ENCODE assay signal across 17 mouse cellular contexts in the genomic region with DNA sequence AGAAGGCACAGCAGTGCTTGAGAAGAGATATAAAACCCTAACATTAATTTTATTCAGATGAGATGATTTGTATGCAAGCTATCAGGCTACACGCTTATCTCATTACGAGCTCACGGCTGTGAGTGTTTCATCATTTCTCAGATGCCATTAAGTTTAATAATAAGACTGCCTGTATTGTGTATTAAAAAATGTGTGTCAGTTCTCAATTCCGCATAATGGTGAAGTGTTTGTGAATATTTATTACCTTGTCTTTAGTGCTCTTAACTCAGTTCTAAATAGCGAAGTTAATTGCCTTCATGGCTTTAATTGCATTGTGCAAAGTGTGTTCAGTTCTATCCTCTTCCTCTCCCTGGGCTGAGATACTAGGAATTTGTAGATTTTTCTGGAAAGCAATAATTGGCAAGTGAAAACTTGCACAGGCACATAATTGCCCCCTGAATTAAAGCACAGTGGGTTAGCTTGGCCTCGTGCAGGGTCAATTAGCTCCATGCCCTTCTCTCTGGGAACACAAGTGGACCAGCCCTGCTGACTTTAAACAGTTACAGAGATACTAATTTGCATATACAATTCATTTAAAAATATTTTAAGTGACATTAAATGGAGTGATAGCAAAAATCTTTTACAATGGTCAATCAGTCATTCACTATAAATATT.
DNase-seq lines count a peak whose midpoint lies in the region; ATAC-seq and TF ChIP-seq lines count a peak whose summit lies in the region.
"Had no signal": no experiment of that assay in that cellular context is flagged by ENCODE, and none has a peak within 500 bp of the region (broad histone marks: within the 10 kb centered on the region; RNA-seq: fewer than 3 reads in every experiment).

No protein-coding gene starts in this region.

- WGBS in forebrain, embryonic 14.5 days: 11% methylated on average over 6 of the region's 6 CpGs
- WGBS in hindbrain, embryonic 15.5 days: 31% methylated on average over 6 of the region's 6 CpGs
- 45% methylated on average over 6 of the region's 6 CpGs for WGBS in neural tube, embryonic 12.5 days
- WGBS in liver, postnatal 0 days (ENCODE audit: insufficient replicate concordance): 79% methylated on average over 6 of the region's 6 CpGs

- no peak for TF ChIP-seq EP300 in liver, postnatal 0 days (IDR thresholded peaks at IDR 0.05; ENCODE audit: low read depth)

- no peaks in the 10 kb centered on the region for H3K4me1 ChIP-seq in forebrain, embryonic 14.5 days (ENCODE audit: control insufficient read depth, insufficient read depth, low read length)
- no peaks in the 10 kb centered on the region for H3K4me1 ChIP-seq in hindbrain, embryonic 15.5 days (replicated peaks)
- H3K4me1 ChIP-seq in neural tube, embryonic 12.5 days: no peaks in the 10 kb centered on the region
- no peaks in the 10 kb centered on the region for H3K4me1 ChIP-seq in liver, postnatal 0 days (ENCODE audit: insufficient read depth)
- H3K4me1 ChIP-seq: embryonic facial prominence, embryonic 15.5 days; limb, embryonic 15.5 days had no signal

- H3K4me2 ChIP-seq in forebrain, embryonic 14.5 days (ENCODE audit: low read length): no peak overlapping the region
- no peak overlapping the region for H3K4me2 ChIP-seq in hindbrain, embryonic 15.5 days
- no peak overlapping the region for H3K4me2 ChIP-seq in neural tube, embryonic 12.5 days (replicated peaks)
- no peak overlapping the region for H3K4me2 ChIP-seq in liver, postnatal 0 days (ENCODE audit: low read depth, low read length)
- H3K4me2 ChIP-seq: embryonic facial prominence, embryonic 15.5 days; limb, embryonic 15.5 days had no signal

- H3K4me3 ChIP-seq in forebrain, embryonic 14.5 days (ENCODE audit: low read depth, low read length): no peak overlapping the region
- H3K4me3 ChIP-seq in hindbrain, embryonic 15.5 days: no peak overlapping the region
- no peak overlapping the region for H3K4me3 ChIP-seq in neural tube, embryonic 12.5 days
- no peak overlapping the region for H3K4me3 ChIP-seq in liver, postnatal 0 days (ENCODE audit: low read depth, low read length)
- H3K4me3 ChIP-seq: embryonic facial prominence, embryonic 15.5 days; limb, embryonic 15.5 days had no signal

- no peaks in the 10 kb centered on the region for H3K27me3 ChIP-seq in forebrain, embryonic 14.5 days (replicated peaks; ENCODE audit: control insufficient read depth, insufficient read depth, low read length)
- no peaks in the 10 kb centered on the region for H3K27me3 ChIP-seq in hindbrain, embryonic 15.5 days
- no peaks in the 10 kb centered on the region for H3K27me3 ChIP-seq in neural tube, embryonic 12.5 days (replicated peaks)
- no peaks in the 10 kb centered on the region for H3K27me3 ChIP-seq in liver, postnatal 0 days (ENCODE audit: insufficient read depth, low read length)
- H3K27me3 ChIP-seq: CH12.LX; embryonic facial prominence, embryonic 15.5 days; limb, embryonic 15.5 days had no signal

- no peaks in the 10 kb centered on the region for H3K36me3 ChIP-seq in forebrain, embryonic 14.5 days (ENCODE audit: control insufficient read depth, insufficient read depth, low read length)
- no peaks in the 10 kb centered on the region for H3K36me3 ChIP-seq in hindbrain, embryonic 15.5 days
- no peaks in the 10 kb centered on the region for H3K36me3 ChIP-seq in neural tube, embryonic 12.5 days
- no peaks in the 10 kb centered on the region for H3K36me3 ChIP-seq in liver, postnatal 0 days (replicated peaks; ENCODE audit: insufficient read depth, low read length)
- H3K36me3 ChIP-seq: embryonic facial prominence, embryonic 15.5 days; limb, embryonic 15.5 days had no signal

- peak; percentile 69 for ATAC-seq in forebrain, embryonic 14.5 days
- ATAC-seq in hindbrain, embryonic 15.5 days (ENCODE audit: low FRiP score, low read depth): peak; percentile 23; the same call in 1 of the 2 replicates
- peak; percentile 83 for ATAC-seq in neural tube, embryonic 12.5 days (ENCODE audit: low FRiP score, low read depth)
- ATAC-seq in liver, postnatal 0 days: no peak
- ATAC-seq: inflammation-experienced regulatory T-cells, adult 6 months had no signal

- no peak overlapping the region for H3K27ac ChIP-seq in forebrain, embryonic 14.5 days (ENCODE audit: low read depth, low read length)
- no peak overlapping the region for H3K27ac ChIP-seq in hindbrain, embryonic 15.5 days (replicated peaks)
- no peak overlapping the region for H3K27ac ChIP-seq in neural tube, embryonic 12.5 days
- no peak overlapping the region for H3K27ac ChIP-seq in liver, postnatal 0 days (ENCODE audit: low read depth)
- H3K27ac ChIP-seq: embryonic facial prominence, embryonic 15.5 days; limb, embryonic 15.5 days had no signal

- TF ChIP-seq CTCF in liver, postnatal 0 days (IDR thresholded peaks at IDR 0.05; ENCODE audit: low read depth): no peak

- DNase-seq in embryo, embryonic 11 days: peak; percentile 18
- DNase-seq in embryo, embryonic 10 days (ENCODE audit: low spot score): no peak
- peak; percentile 54 for DNase-seq in forebrain, embryonic 14.5 days (ENCODE audit: low spot score)
- DNase-seq in liver, postnatal 0 days: no peak
- no peak for DNase-seq in spleen, postnatal 14 days (ENCODE audit: low spot score in 2 of 2)
- DNase-seq in Muller cell, postnatal 12 days (ENCODE audit: inconsistent ontology term): no peak
- DNase-seq: adrenal gland, adult 8-10 months; cerebellum, adult 18-20 months; gastrocnemius, postnatal 14 days; kidney, adult 9 months; thymus, adult 18-20 months had no signal

- no peak overlapping the region for H3K9ac ChIP-seq in forebrain, embryonic 14.5 days (ENCODE audit: low read length)
- H3K9ac ChIP-seq in hindbrain, embryonic 15.5 days: no peak overlapping the region
- H3K9ac ChIP-seq in neural tube, embryonic 12.5 days: no peak overlapping the region
- no peak overlapping the region for H3K9ac ChIP-seq in liver, postnatal 0 days (replicated peaks)
- H3K9ac ChIP-seq: embryonic facial prominence, embryonic 15.5 days; limb, embryonic 15.5 days had no signal

- no peaks in the 10 kb centered on the region for H3K9me3 ChIP-seq in forebrain, embryonic 14.5 days (replicated peaks; ENCODE audit: control insufficient read depth, low read length)
- H3K9me3 ChIP-seq in hindbrain, embryonic 15.5 days: no peaks in the 10 kb centered on the region
- H3K9me3 ChIP-seq in neural tube, embryonic 12.5 days: no peaks in the 10 kb centered on the region
- H3K9me3 ChIP-seq in liver, postnatal 0 days (ENCODE audit: low read length): no peaks in the 10 kb centered on the region
- H3K9me3 ChIP-seq: embryonic facial prominence, embryonic 15.5 days; limb, embryonic 15.5 days had no signal

Comparison
In these comparisons a context has a peak if more than half of its experiments do, and no peak if none do; other contexts are left out.
1. DNase-seq: peak in embryo, embryonic 11 days (single experiment) and forebrain, embryonic 14.5 days (single experiment); none in embryo, embryonic 10 days (single experiment), liver, postnatal 0 days (single experiment), spleen, postnatal 14 days (0 of 2) and Muller cell, postnatal 12 days (single experiment).